Mouse (Mus musculus) heart, adult 18-20 months (tissue): Measurements from ENCODE around the gene Myo3b. TPM values are rescaled to one million over a fixed set of nuclear protein-coding genes. Genes with fewer than 3 reads are reported as not detected.
A peak's percentile ranks its signal among the peaks of the same experiment; 100 is the strongest.
"Not testable (repeated sequence)": the region's sequence is repeated elsewhere in the genome, so short reads cannot be mapped to it uniquely, and the experiment has no call there.

ENCODE experiments used
- DNase-seq, 2 experiments: peaks; one replicate each; pipeline ENCODE4 v3.0.0; 2021 to 2022; ENCODE audit warnings: mixed read lengths in 1 of 2
- total RNA-seq, 2 experiments: library from RNA; stranded (reverse); gene quantifications; 2 replicates each; pipeline ENCODE4 v1.2.3; 2021

Gene Myo3b
- total RNA-seq, 2 experiments from 2014 or later: 0.07 TPM; not detected in 1

DNA sequence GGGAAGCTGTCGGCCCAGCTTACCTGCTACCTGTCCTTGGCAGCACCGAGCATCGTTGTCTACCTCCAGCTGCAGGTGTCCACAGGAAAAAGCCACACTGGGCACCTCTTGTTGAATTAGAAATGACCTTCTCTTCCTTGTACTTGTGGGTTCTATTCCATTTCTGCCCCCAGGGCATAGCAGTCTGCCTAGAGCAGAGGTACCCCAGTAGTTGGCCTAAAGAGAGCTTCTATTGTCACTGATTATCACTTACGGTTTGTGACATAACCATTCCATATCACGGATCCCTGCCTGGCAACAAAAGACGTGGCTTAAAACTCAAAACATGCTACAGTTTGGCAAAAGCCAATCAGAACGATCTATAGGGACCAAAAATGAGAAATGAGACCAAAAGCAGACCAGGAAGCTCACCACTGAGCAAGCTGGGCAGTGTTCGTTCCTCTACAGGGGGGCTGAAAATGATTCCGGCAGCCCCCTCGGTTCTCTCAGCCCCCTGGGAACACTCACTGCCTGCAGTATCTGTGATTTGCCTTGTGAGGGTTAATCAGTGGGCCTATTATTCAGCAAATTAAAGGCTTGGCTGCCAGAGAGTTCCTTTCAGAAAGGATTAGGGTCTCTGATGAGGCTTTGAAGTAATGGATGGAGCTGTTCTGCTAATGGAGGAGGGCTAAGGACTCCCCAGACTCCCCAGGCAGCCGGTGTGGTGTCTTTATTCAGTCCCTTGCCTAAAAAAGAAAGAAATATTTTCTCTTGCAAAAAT lies 163.1 kb downstream of the Myo3b start:
- DNase-seq: no peak

GRCm38 (mm10) chr2:70202578-70203167 lies 163.7 kb downstream of the Myo3b start:
- no peak for DNase-seq

DNA sequence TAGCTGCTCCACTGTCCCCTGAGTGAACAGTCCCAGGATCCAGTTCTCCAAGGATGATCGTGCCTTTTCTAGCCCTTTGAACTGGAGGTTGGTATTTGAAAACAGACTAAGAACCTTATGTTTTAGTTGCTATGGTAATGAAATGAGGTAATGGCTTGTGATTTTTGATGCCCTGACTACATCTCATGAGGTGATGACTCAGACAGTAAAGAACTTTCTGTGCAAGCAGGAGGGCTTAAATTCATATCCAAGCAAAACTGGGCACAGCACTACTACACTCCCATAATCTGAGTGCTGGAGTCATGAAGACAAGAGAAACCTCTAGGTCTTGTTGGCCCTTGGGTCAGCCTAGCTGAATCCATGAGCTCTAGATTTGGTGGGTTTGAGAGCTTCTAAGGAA lies 169.5 kb downstream of the Myo3b start:
- DNase-seq: no peak

GRCm38 (mm10) chr2:70209790-70210189 lies 170.9 kb downstream of the Myo3b start:
- DNase-seq: no peak

- no peak for DNase-seq
Measured at GRCm38 (mm10) chr2:70210427-70211332, 171.8 kb downstream of the Myo3b start.

DNA sequence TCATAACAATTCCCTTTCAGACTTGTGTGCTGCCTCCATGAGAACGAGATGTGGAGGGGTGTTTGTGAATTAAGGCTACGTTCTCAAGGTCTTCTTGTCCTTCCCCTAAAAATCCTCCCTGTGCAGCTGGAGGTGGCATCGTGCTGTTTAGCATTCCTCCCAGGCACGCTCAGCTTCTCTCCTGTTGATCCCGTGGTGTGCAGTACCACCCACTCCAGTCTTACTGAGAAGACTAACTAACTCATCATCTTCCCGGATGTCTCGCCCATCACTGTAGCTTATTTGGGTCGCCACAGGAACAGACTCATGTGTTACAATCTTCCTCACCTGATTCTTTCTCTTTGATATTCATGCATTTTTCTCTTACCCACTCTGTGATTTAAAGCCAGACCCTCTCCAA lies 175.5 kb downstream of the Myo3b start:
- no peak for DNase-seq

GRCm38 (mm10) chr2:70217800-70218199 lies 178.9 kb downstream of the Myo3b start:
- no peak for DNase-seq

DNA sequence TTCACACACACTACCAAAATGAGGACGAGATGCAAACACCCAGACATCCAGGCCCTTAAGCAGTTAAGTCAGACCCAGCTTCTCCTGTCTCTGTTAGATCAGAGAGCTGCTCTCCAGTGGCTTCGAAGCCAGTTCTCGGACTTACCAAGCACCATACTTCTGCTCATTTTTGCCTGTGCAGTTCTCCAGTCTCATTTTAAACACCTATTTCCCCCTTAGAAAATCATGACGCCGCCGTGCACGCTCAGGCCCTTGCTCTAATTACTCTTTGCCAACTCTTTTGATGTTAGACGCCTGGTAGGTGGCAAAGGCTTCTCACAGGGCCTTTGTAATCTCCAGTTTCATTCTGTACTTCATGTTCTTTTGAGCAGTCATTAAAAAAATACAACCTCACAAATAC lies 179.5 kb downstream of the Myo3b start:
- DNase-seq: no peak

GRCm38 (mm10) chr2:70226679-70227078 lies 187.8 kb downstream of the Myo3b start:
- peak in 1 of 2 experiments; percentile 21 for DNase-seq

- DNase-seq: not testable (repeated sequence)
Measured at GRCm38 (mm10) chr2:70234450-70234849, 195.5 kb downstream of the Myo3b start.

GRCm38 (mm10) chr2:70245981-70246380 lies 207.1 kb downstream of the Myo3b start:
- DNase-seq: no peak

GRCm38 (mm10) chr2:70248616-70249015 lies 209.7 kb downstream of the Myo3b start:
- DNase-seq: no peak

DNA sequence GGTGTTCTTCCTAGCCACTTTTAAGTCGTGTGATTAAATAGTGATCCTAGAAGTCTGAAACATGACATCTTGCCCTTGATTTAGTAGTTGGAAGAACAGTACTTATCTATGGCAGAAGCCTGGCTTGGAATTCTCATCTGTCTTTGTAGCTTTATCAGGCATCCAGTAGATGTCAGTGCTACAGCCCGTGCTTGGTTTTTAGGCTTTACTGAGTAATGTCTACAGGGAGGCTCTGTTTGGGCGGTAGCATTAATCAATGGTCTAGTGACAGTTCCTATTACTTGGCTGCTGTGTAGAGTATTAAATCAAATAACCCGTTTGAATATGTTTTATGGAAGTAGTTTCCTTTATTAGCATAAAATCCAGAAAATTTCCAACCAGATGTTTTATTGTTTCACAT lies 210.9 kb downstream of the Myo3b start:
- no peak for DNase-seq

DNA sequence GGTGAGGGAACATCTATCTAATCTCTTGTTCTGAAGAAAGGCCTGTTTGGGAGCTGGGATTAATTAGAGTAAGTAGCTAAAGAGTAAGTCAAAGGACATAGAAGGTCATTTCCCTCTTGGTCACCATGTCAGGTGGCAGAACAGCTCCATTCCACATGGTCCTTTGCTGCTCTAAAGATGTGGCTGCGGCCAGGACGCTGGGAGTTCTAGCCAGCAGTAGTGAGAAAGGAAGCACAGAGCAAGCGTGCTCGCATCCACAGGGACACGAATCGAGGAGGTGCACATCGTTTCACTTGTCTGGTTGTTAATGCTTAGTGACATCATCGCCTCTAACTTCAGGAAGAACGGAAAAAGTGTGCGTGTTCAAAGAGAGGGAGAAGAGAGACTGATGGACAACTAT lies 212.3 kb downstream of the Myo3b start:
- no peak for DNase-seq

DNA sequence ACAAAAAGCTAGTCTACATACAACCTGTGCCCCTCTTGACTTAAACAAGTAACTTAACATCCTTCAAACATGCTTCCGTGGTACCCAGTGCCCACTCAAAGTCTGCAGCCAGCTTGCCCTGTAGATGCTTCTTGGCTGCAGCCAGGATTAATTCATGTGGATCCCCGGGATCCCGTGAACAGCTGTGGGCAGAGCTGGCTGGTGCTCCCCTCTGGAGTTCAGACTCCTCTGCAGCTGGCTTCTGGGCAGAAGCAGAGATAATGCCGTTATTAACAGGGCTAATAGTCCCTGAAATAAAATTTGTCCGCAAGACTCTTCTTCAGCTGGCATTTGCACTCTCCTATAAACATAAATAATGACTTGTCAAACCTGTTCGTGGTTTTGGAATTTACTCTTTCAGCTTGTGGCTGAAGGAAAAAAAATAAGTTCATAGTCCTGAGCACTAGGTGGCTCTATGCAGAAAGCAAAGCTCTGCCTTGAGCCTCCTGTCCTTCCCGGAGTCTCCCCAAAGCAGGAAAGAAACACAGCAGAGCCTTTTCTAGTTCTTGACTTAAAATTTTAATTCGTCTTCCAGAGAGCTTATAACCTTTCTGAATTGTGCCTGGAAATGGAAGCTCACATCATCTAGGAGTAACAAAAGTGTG lies 220.6 kb downstream of the Myo3b start:
- DNase-seq: peak in 1 of 2 experiments; percentile 7

DNA sequence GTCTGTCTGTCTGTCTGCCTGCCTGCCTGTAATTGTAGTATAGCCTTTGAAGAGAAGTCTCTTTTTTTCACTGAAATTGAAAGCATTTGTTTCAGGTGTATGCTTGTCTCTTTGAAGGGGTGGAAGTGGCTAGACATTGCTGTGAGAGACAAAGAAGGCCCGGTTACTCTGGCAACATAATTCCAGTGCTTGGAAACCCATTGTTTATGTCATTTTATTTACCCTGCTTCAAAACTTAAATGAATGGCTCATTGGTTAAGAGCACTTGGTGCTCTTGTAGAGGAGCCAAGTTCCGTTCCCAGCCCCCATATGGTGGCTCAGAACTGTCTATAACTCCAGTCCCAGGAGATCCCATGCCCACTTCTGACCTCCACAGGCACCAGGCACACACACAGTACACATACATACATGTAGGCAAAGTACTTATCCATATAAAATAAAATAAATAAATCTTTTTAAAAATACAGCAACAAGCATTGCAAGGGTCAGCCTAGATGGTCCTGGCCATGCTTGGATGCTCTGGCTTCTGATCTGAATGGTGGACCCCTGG lies 221.8 kb downstream of the Myo3b start:
- no peak for DNase-seq

DNA sequence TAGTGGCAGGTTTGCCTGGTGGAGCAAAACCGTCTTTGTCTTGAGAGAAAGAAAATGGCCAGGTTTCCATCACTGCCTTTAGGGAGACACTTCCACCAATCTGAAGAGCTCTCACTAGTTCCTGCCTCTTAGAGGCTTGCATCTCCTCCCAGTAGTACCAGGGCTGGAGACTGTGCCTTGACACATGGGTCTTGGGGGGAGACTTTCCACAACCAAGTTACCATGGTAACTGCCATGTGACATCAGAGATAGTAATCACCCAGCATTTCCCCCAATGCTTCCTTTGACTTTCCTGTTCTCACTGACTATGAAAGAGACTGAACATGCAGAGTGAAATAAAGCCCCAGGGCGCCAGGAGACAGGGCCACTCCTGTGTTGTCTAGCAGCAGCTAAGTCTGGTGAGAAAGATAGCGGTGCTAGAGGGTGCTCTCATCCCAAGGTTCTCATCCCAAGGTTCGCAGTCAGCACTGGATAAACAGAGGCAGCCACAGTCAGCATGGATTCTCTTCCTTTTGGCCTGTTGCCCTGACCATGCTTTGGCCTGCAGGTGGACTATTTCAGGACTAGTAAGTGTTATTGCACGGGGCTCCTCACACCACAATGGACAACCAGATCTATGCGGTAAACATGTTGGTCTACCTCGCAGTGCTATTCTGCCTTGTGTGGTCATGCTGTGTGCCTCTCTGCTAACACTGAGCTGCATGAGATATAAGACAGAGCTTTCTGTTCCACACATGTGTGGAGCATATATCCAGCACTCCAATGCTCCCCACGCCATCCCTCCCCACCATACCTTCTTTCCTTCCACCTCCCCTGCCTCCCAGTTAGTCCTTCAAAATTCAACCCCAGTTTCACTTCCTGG lies 223.0 kb downstream of the Myo3b start:
- DNase-seq: no peak

DNA sequence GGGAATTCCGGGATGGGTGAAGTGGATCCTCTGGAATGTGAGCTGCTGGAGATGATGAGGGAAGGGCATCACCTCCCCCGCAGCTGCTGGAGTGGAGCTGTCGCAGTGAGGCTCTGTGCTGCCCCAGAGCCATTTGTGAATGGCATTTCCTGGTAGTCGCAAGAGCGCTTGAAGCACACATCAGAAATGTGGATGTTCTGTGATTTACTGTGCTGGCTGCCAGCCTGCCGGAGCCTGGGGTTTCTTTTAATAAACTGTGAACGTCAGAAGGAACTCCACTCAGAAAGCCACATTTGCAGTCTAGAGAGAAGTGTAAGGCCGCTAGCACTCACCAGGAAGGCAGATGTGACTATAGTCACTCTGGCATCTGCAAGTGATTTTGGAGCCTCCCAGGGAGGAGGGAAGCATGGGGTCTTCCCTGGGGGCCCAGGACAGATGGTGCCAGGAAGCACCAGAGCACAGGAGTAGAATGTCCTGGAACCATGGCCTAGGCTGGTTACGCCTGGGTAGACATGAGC lies 223.7 kb downstream of the Myo3b start:
- DNase-seq: no peak

GRCm38 (mm10) chr2:70278425-70279277 lies 239.7 kb downstream of the Myo3b start:
- DNase-seq: peak in 1 of 2 experiments; percentile 28

- DNase-seq: no peak
Measured at GRCm38 (mm10) chr2:70284109-70284508, 245.2 kb downstream of the Myo3b start.
